Mouse (Mus musculus): Measurements from ENCODE around the gene Retreg3.

GRCm38 (mm10) chr11:101060126-101060525 is 59.6 kb downstream of the Retreg3 start:
- TF ChIP-seq EP300 (IDR thresholded peaks at IDR 0.05; ENCODE audit: insufficient read depth, low read depth, low read length) = peak; percentile 91
- TF ChIP-seq CTCF (IDR thresholded peaks at IDR 0.05) = 0 out of 2 replicates have a peak, but pooled peaks have one; percentile 5

Data from heart, adult 2 months (tissue).